22 mouse cellular contexts compared by ENCODE assay signal in genomic region chr9:113833481-113833880, GRCm38 (mm10).
DNase-seq lines count a peak whose midpoint lies in the region; ATAC-seq and TF ChIP-seq lines count a peak whose summit lies in the region.
"Had no signal": no experiment of that assay in that cellular context is flagged by ENCODE, and none has a peak within 500 bp of the region (broad histone marks: within the 10 kb centered on the region; RNA-seq: fewer than 3 reads in every experiment).

No protein-coding gene starts in this region.

- WGBS in kidney, embryonic 16.5 days, result 64% methylated on average over 7 of the region's 7 CpGs
- WGBS in kidney, adult 2 months, result 53% methylated on average over 7 of the region's 7 CpGs
- 59% methylated on average over 7 of the region's 7 CpGs for WGBS in lung, embryonic 15.5 days
- WGBS in liver, postnatal 0 days (ENCODE audit: insufficient replicate concordance), result 61% methylated on average over 7 of the region's 7 CpGs

- H3K27me3 ChIP-seq in kidney, embryonic 16.5 days (ENCODE audit: insufficient read depth, low read length), result no peaks in the 10 kb centered on the region
- no peaks in the 10 kb centered on the region for H3K27me3 ChIP-seq in kidney, adult 2 months (replicated peaks; ENCODE audit: control insufficient read depth, insufficient read depth, low read length)
- no peaks in the 10 kb centered on the region for H3K27me3 ChIP-seq in lung, embryonic 15.5 days
- H3K27me3 ChIP-seq in liver, postnatal 0 days (ENCODE audit: insufficient read depth, low read length), result no peaks in the 10 kb centered on the region
- H3K27me3 ChIP-seq: embryonic facial prominence, embryonic 12.5 days; heart, embryonic 12.5 days; hindbrain, embryonic 13.5 days; midbrain, embryonic 13.5 days; Patski had no signal

- no peak overlapping the region for H3K4me3 ChIP-seq in kidney, embryonic 16.5 days (ENCODE audit: low read length)
- no peak overlapping the region for H3K4me3 ChIP-seq in kidney, adult 2 months (ENCODE audit: insufficient read depth, low read depth, low read length)
- no peak overlapping the region for H3K4me3 ChIP-seq in lung, embryonic 15.5 days
- no peak overlapping the region for H3K4me3 ChIP-seq in liver, postnatal 0 days (ENCODE audit: low read depth, low read length)
- H3K4me3 ChIP-seq: embryonic facial prominence, embryonic 12.5 days; heart, embryonic 12.5 days; hindbrain, embryonic 13.5 days; midbrain, embryonic 13.5 days had no signal

- no peak overlapping the region for H3K9ac ChIP-seq in kidney, embryonic 16.5 days (replicated peaks; ENCODE audit: low read length)
- no peak overlapping the region for H3K9ac ChIP-seq in lung, embryonic 15.5 days
- H3K9ac ChIP-seq in liver, postnatal 0 days (replicated peaks), result no peak overlapping the region
- H3K9ac ChIP-seq: embryonic facial prominence, embryonic 12.5 days; heart, embryonic 12.5 days; hindbrain, embryonic 13.5 days; midbrain, embryonic 13.5 days had no signal

- H3K4me2 ChIP-seq in kidney, embryonic 16.5 days (replicated peaks; ENCODE audit: low read depth, low read length), result no peak overlapping the region
- H3K4me2 ChIP-seq in lung, embryonic 15.5 days, result no peak overlapping the region
- no peak overlapping the region for H3K4me2 ChIP-seq in liver, postnatal 0 days (ENCODE audit: low read depth, low read length)
- H3K4me2 ChIP-seq: embryonic facial prominence, embryonic 12.5 days; heart, embryonic 12.5 days; hindbrain, embryonic 13.5 days; midbrain, embryonic 13.5 days had no signal

- DNase-seq in kidney, adult 2 months, result no peak
- DNase-seq in lung, postnatal 25 days (ENCODE audit: low spot score), result no peak
- peak; percentile 16 for DNase-seq in liver, postnatal 0 days
- no peak for DNase-seq in spleen, postnatal 36 days (ENCODE audit: low spot score in 2 of 2)
- DNase-seq in testis, postnatal 14 days (ENCODE audit: low spot score), result no peak
- DNase-seq: adrenal gland, postnatal 14 days; cerebellum, adult 11-12 months; cerebellum, adult 9-11 months; embryo, embryonic 11 days; gastrocnemius, postnatal 25 days; heart, adult 18-20 months; heart, postnatal 4 days; kidney, adult 18-20 months; kidney, postnatal 14 days had no signal

- no peaks in the 10 kb centered on the region for H3K4me1 ChIP-seq in kidney, embryonic 16.5 days (ENCODE audit: insufficient read depth, low read length)
- no peaks in the 10 kb centered on the region for H3K4me1 ChIP-seq in kidney, adult 2 months (ENCODE audit: control insufficient read depth, insufficient read depth, low read length)
- H3K4me1 ChIP-seq in lung, embryonic 15.5 days, result 0 out of 2 replicates have a peak, but pooled peaks cover 5% of the 10 kb centered on the region
- no peaks in the 10 kb centered on the region for H3K4me1 ChIP-seq in liver, postnatal 0 days (ENCODE audit: insufficient read depth)
- H3K4me1 ChIP-seq: embryonic facial prominence, embryonic 12.5 days had no signal

- H3K36me3 ChIP-seq in kidney, embryonic 16.5 days (ENCODE audit: insufficient read depth, low read length), result no peaks in the 10 kb centered on the region
- no peaks in the 10 kb centered on the region for H3K36me3 ChIP-seq in kidney, adult 2 months (ENCODE audit: control insufficient read depth, insufficient read depth, low read length)
- 0 out of 2 replicates have a peak, but pooled peaks cover 3% of the 10 kb centered on the region for H3K36me3 ChIP-seq in lung, embryonic 15.5 days
- no peaks in the 10 kb centered on the region for H3K36me3 ChIP-seq in liver, postnatal 0 days (replicated peaks; ENCODE audit: insufficient read depth, low read length)
- H3K36me3 ChIP-seq: embryonic facial prominence, embryonic 12.5 days had no signal

- peak; percentile 41; the same call in 1 of the 2 replicates for TF ChIP-seq EP300 in liver, postnatal 0 days (IDR thresholded peaks at IDR 0.05; ENCODE audit: low read depth)

- H3K27ac ChIP-seq in kidney, embryonic 16.5 days (ENCODE audit: low read length), result no peak overlapping the region
- no peak overlapping the region for H3K27ac ChIP-seq in kidney, adult 2 months (ENCODE audit: insufficient read depth, low read depth, low read length)
- no peak overlapping the region for H3K27ac ChIP-seq in lung, embryonic 15.5 days
- no peak overlapping the region for H3K27ac ChIP-seq in liver, postnatal 0 days (ENCODE audit: low read depth)
- H3K27ac ChIP-seq: embryonic facial prominence, embryonic 12.5 days; hindbrain, embryonic 13.5 days; midbrain, embryonic 13.5 days had no signal

- H3K9me3 ChIP-seq in kidney, embryonic 16.5 days (ENCODE audit: low read length), result no peaks in the 10 kb centered on the region
- no peaks in the 10 kb centered on the region for H3K9me3 ChIP-seq in lung, embryonic 15.5 days
- H3K9me3 ChIP-seq in liver, postnatal 0 days (ENCODE audit: low read length), result no peaks in the 10 kb centered on the region
- H3K9me3 ChIP-seq: embryonic facial prominence, embryonic 12.5 days; heart, embryonic 12.5 days; hindbrain, embryonic 13.5 days; midbrain, embryonic 13.5 days had no signal

- no peak for TF ChIP-seq POLR2A in kidney, adult 2 months (IDR thresholded peaks at IDR 0.05; ENCODE audit: low read depth, low read length)

- no peak for TF ChIP-seq CTCF in kidney, adult 2 months (conservative IDR thresholded peaks at IDR 0.05; ENCODE audit: insufficient read depth, insufficient read length, low read depth, low read length)
- TF ChIP-seq CTCF in liver, postnatal 0 days (IDR thresholded peaks at IDR 0.05; ENCODE audit: low read depth), result no peak

- ATAC-seq in kidney, embryonic 16.5 days (ENCODE audit: low FRiP score, low TSS enrichment), result peak; percentile 39; the same call in 1 of the 2 replicates
- ATAC-seq in lung, embryonic 15.5 days (ENCODE audit: borderline replicate concordance, extremely low read depth, low FRiP score, low TSS enrichment), result peak; percentile 64
- peak; percentile 93 for ATAC-seq in liver, postnatal 0 days
- ATAC-seq: forebrain, embryonic 14.5 days; midbrain, embryonic 13.5 days; Patski had no signal

Comparison
In these comparisons a context has a peak if more than half of its experiments do, and no peak if none do; other contexts are left out.
1. ATAC-seq: peak in every context shown above with its lines; median percentile 93 in liver, postnatal 0 days; 64 in lung, embryonic 15.5 days; 39 in kidney, embryonic 16.5 days.